Mouse (Mus musculus) MEL (cell line): ENCODE results near the gene Psmb6.

Source experiments
- MAFK ChIP-seq: IDR thresholded peaks from 2 replicates; pipeline ENCODE4 v1.6.1; 2011; ENCODE audit warnings: low read depth, mild to moderate bottlenecking, low read length, improper control_type of control experiment, borderline replicate concordance
- MAX ChIP-seq: IDR thresholded peaks from 2 replicates; pipeline ENCODE4 v1.6.1; 2011; ENCODE audit warnings: low read length, improper control_type of control experiment

GRCm38 (mm10) chr11:70489684-70490083 is 35.5 kb upstream of the Psmb6 start:
- no peak for TF ChIP-seq MAX
- no peak for TF ChIP-seq MAFK
